Mouse (Mus musculus): ENCODE data around the gene Adat1.
"Not testable (repeated sequence)": the region's sequence is repeated elsewhere in the genome, so short reads cannot be mapped to it uniquely, and the experiment has no call there.

Gene Adat1

DNA sequence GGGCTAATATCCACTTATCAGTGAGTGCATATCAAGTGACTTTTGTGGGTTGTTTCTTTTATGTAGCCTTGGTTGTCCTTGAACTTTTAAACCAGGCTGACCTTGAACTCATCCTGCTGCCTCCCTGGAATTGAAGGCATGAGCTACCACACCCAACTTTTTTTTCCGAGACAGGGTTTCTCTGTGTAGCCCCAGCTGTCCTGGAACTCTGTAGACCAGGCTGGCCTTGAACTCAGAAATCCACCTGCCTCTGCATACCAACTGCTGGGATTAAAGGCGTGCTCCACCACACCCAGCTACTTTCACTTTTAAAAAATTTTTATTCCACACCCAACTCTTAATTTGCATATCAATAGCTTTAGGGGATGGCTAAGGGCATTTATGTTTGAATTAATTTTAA is 48.6 kb downstream of the Adat1 start:
- in situ Hi-C loops (cut with MboI; ENCODE audit: unreplicated experiment in 2 of 2), result loop anchor here in 1 of 2 experiments (5.0 kb wide), 1 partner anchor 49 kb away; the partner anchor contains the start of gene Adat1

- in situ Hi-C loops (cut with MboI; ENCODE audit: unreplicated experiment in 2 of 2), result loop anchor here in 1 of 2 experiments (5.0 kb wide), 1 partner anchor 51 kb away; the partner anchor contains the start of gene Adat1
These were observed 51.0 kb downstream of the Adat1 start for GRCm38 (mm10) chr8:111941101-111941454.

DNA sequence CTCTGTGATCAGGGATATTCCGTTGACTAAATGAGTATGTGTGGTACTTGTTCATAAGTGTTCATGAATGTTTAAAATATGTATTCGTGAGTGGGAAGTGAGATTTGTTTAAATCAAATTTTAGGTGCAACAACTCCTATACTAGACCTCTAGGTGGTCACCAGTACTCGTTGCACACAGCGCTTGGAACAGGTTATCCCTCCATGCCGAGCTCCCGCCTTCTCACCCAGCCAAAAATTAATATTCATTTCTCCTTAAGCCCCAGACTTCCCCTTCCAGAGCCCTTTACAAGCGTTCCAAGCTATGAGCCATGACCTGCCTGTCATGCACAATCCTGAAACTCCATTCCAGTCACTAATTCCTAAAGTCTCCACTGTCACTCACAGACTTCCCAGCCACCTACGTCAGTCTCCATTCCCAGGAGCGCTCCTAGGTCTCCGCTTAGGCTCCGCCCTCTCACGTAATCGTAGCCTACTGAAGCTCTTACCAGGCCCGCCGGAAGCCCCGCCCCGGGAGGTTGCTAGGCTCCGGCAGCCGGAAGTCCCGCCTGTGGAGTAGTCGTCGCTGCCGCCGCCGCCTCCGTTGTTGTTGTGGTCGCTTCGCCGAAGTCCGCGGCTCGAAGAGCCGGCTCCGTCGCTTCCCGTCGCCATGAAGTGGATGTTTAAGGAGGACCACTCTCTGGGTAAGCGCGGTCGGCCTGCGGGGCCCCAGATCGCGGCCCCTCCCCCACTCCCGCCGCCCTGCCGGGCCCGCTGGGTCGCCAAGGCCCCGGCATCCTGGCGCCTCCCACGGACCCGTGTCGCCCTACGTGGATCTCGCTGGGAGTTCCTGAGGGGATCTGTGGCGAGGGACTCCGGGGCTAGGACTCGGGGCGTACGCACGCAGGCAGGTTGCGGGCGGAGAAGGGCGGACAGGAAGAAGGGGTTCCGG is 51.7 kb downstream of the Adat1 start, which contains the start of gene Gabarapl2:
Gabarapl2 (plus strand) TSS at position 533 of the 930 bp plus-strand sequence.
- in situ Hi-C loops (cut with MboI; ENCODE audit: unreplicated experiment in 2 of 2), result loop anchor here in 1 of 2 experiments (5.0 kb wide), 1 partner anchor 52 kb away; the partner anchor contains the start of gene Adat1

DNA sequence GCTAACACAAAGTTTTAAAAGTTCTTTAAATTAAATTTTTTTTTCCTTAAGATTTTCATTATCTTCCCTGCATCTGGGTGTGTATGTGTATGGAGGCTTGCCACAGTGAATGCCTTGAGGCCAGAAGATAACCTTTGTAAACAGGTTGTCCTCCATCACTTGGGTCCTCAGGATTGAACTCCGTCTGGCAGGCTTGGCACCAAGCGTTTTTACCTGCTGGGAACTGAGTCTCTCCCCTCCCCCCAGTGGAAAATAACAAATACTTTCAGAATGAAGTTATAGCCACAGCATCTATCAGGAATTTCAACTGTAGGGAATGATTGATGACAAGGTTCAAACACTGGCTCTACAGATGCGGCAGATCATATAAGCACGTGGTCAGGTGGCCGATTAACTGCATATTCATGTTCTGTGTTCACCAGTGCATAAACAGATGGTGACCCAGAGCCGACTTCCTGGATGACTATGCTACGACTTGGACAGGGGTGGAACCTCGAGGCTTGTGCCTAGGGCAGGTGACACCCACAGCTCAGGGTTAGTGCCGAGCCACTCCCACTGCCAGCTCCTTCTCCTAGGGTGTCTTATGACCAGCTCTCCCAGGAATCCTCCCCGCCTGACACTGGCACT is 52.5 kb downstream of the Adat1 start:
- in situ Hi-C loops (cut with MboI; ENCODE audit: unreplicated experiment in 2 of 2), result loop anchor here in 1 of 2 experiments (5.0 kb wide), 1 partner anchor 53 kb away; the partner anchor contains the start of gene Adat1

DNA sequence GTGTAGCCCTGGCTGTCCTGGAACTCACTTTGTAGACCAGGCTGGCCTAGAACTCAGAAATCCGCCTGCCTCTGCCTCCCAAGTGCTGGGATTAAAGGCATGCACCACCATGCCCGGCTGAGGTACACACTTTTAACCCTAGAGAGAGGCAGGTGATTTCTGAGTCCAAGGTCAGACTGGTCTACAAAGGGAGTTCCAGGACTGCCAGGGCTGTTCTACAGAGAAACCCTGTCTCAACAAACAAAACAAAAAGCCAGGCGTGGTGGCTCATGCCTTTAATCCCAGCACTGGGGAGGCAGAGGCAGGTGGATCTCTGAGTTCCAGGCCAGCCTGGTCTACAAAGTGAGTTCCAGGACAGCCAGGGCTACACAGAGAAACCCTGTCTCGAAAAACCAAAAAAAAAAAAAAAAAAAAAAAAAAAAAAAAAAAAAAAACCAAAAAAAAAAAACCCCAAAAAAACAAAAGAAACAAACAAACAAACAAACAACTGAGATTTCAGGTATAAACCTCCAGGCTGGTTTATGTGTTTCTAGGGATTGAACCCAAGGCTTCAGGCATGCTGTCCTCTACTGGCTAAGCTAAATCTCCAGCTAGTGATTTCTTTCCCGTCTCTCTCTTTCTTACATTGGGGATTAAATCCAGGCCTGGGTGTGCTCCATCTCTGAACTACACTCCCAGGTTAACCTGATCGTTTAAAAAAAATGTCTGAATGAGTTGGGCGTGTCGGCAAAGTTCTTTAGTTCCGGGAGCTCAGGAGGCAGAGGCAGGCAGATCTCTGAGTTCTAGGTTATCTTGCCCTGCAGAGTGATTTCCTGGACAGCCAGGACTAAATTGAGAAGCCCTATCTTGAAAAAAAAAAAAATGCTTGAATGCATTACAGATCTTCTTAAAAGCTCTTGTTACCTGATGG is 53.8 kb downstream of the Adat1 start:
- in situ Hi-C loops (cut with MboI; ENCODE audit: unreplicated experiment in 2 of 2), result not testable (repeated sequence)

GRCm38 (mm10) chr8:111937184-111937583 is 54.9 kb downstream of the Adat1 start:
- in situ Hi-C loops (cut with MboI; ENCODE audit: unreplicated experiment in 2 of 2), result no loop called here

GRCm38 (mm10) chr8:111934201-111934600 is 57.9 kb downstream of the Adat1 start:
- in situ Hi-C loops (cut with MboI; ENCODE audit: unreplicated experiment in 2 of 2), result no loop called here

GRCm38 (mm10) chr8:111933348-111934076 is 58.6 kb downstream of the Adat1 start, which contains the start of gene Tmem231:
TSS of gene Tmem231 (minus strand) at chr8:111933881.
- in situ Hi-C loops (cut with MboI; ENCODE audit: unreplicated experiment in 2 of 2), result no loop called here

GRCm38 (mm10) chr8:111932580-111933336 is 59.3 kb downstream of the Adat1 start:
- in situ Hi-C loops (cut with MboI; ENCODE audit: unreplicated experiment in 2 of 2), result no loop called here

DNA sequence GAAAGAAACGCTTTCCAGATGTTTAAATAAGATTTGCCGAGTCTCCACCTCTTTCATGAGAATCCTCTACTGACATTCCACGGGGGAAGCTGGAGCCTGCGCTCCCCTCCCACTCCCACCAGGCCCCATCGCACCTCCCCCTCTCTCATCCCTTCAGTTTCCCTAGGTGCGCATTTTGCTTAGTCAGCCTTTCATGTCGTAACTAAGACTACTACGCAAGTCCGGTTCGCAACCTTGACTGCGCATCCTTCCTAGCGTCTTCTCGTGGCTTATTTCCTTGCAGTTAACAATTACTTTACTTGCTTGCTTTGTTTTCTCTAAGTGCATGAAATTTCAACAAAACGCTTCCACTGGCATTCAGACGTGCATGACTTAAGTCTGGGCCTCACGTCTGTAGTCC is 60.4 kb downstream of the Adat1 start:
- in situ Hi-C loops (cut with MboI; ENCODE audit: unreplicated experiment in 2 of 2), result no loop called here

DNA sequence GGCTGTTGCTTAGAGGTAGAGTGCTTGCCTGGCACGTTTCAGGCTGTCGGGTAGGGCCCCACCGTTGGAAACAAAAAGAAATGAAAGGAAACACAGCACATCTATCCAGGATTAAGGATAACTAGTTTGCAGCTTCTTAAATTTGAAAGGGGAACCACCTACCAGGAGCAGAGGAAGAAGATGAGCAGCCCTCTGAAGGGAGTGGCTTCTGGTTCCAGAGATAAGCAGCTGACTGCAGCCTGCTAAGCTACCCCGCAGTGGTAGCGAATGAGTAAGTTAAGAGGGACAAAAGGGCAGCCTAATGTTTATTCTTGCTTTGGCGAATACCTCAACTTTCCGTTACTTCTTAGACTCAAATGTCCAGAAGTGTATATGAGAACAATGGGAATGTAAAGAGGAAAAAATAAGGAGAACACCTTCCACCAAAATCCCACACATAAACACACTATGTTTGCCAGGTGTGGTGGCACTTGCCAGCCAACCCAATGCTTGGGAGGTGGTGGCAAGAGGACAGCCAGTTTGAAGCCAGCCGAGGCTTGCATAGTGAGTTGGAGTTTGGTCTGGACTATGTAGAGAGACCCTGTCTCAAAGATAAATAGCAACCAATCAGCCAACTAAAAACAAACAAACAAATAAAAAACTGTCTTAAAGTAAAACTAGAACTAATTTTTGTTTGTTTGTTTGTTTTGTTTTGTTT is 62.3 kb downstream of the Adat1 start:
- in situ Hi-C loops (cut with MboI; ENCODE audit: unreplicated experiment in 2 of 2), result no loop called here

GRCm38 (mm10) chr8:111924976-111925375 is 67.1 kb downstream of the Adat1 start:
- in situ Hi-C loops (cut with MboI; ENCODE audit: unreplicated experiment in 2 of 2), result no loop called here

- in situ Hi-C loops (cut with MboI; ENCODE audit: unreplicated experiment in 2 of 2), result no loop called here
These were observed 68.7 kb downstream of the Adat1 start for GRCm38 (mm10) chr8:111923383-111923804.

DNA sequence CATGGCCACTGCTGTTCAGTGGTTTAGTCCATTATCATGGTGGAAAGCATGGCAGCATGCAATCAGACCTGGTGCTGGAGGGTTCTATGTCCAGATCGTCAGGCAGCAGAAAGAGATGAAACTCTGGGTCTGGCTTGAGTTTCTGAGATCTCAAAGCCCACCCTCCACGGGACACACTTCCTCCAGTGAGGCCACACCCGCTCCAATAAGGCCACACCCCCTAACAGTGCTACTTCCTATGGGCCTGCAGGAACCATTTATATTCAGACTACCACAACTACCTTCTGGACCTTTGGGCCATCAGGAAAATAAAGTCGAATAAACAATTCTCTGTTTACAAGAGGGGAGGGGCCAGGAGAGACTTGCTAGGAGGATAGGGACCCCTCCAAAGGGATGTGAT is 71.1 kb downstream of the Adat1 start:
- in situ Hi-C loops (cut with MboI; ENCODE audit: unreplicated experiment in 2 of 2), result no loop called here

GRCm38 (mm10) chr8:111919663-111920062 is 72.4 kb downstream of the Adat1 start:
- in situ Hi-C loops (cut with MboI; ENCODE audit: unreplicated experiment in 2 of 2), result no loop called here
